Mouse (Mus musculus): ENCODE results near the gene Cadps2. TPM values are rescaled to one million over a fixed set of nuclear protein-coding genes. Genes with fewer than 3 reads are reported as not detected.

Gene Cadps2
- polyA plus RNA-seq, 1 experiment from 2014 or later: 1.1 TPM

GRCm38 (mm10) chr6:23489046-23489445, 350.2 kb downstream of the Cadps2 start:
- no peak for DNase-seq (ENCODE audit: low spot score)
- H3K9me3 ChIP-seq (replicated peaks): no peaks in the 10 kb centered on the region
- H3K27me3 ChIP-seq (ENCODE audit: low read depth, poor library complexity, severe bottlenecking): no peaks in the 10 kb centered on the region
- 90% methylated on average over 2 of the region's 2 CpGs for WGBS
- no peaks in the 10 kb centered on the region for H3K4me1 ChIP-seq
- no peak overlapping the region for H3K4me3 ChIP-seq
- no peak overlapping the region for H3K27ac ChIP-seq (replicated peaks)
- H3K36me3 ChIP-seq: no peaks in the 10 kb centered on the region

- Histone ChIP-seq H3K9me3 (replicated peaks) (no peaks in the 10 kb centered on the region), H3K36me3 (no peaks in the 10 kb centered on the region), H3K4me1 (no peaks in the 10 kb centered on the region), H3K27me3 (ENCODE audit: low read depth, poor library complexity, severe bottlenecking) (no peaks in the 10 kb centered on the region), H3K4me3 (no peak overlapping the region), H3K27ac (replicated peaks) (no peak overlapping the region)
- DNase-seq (ENCODE audit: low spot score): peak; percentile 22
- WGBS: 65% methylated on average over 2 of the region's 2 CpGs
Observed at GRCm38 (mm10) chr6:23472686-23473085, 366.5 kb downstream of the Cadps2 start.

GRCm38 (mm10) chr6:23471830-23472229, 367.4 kb downstream of the Cadps2 start:
- H3K4me1 ChIP-seq: no peaks in the 10 kb centered on the region
- no peaks in the 10 kb centered on the region for H3K36me3 ChIP-seq
- DNase-seq (ENCODE audit: low spot score): no peak
- H3K9me3 ChIP-seq (replicated peaks): no peaks in the 10 kb centered on the region
- no peaks in the 10 kb centered on the region for H3K27me3 ChIP-seq (ENCODE audit: low read depth, poor library complexity, severe bottlenecking)
- no peak overlapping the region for H3K4me3 ChIP-seq
- H3K27ac ChIP-seq (replicated peaks): no peak overlapping the region
- 79% methylated on average over 2 of the region's 2 CpGs for WGBS

GRCm38 (mm10) chr6:23467885-23468284, 371.3 kb downstream of the Cadps2 start:
- WGBS: 91% methylated on average over 4 of the region's 4 CpGs
- no peak for DNase-seq (ENCODE audit: low spot score)

GRCm38 (mm10) chr6:23462600-23463280, 376.5 kb downstream of the Cadps2 start:
- Histone ChIP-seq H3K36me3 (no peaks in the 10 kb centered on the region), H3K4me1 (no peaks in the 10 kb centered on the region), H3K4me3 (no peak overlapping the region), H3K27me3 (ENCODE audit: low read depth, poor library complexity, severe bottlenecking) (peaks cover 10% of the 10 kb centered on the region; the same call in 1 of the 2 replicates), H3K9me3 (replicated peaks) (no peaks in the 10 kb centered on the region), H3K27ac (replicated peaks) (no peak overlapping the region)
- 22% methylated on average over 8 of the region's 8 CpGs for WGBS
- peak; percentile 22 for DNase-seq (ENCODE audit: low spot score)

More at GRCm38 (mm10) chr6:23467885-23468284, 371.3 kb downstream of the Cadps2 start:
- H3K4me1 ChIP-seq: no peaks in the 10 kb centered on the region
- H3K27me3 ChIP-seq (ENCODE audit: low read depth, poor library complexity, severe bottlenecking): no peaks in the 10 kb centered on the region
- H3K36me3 ChIP-seq: no peaks in the 10 kb centered on the region
- no peak overlapping the region for H3K4me3 ChIP-seq
- no peak overlapping the region for H3K27ac ChIP-seq (replicated peaks)
- no peaks in the 10 kb centered on the region for H3K9me3 ChIP-seq (replicated peaks)

- no peak overlapping the region for H3K4me3 ChIP-seq
- DNase-seq (ENCODE audit: low spot score): peak; percentile 79
- H3K4me1 ChIP-seq: no peaks in the 10 kb centered on the region
- WGBS: 2% methylated on average over 5 of the region's 5 CpGs
- H3K27me3 ChIP-seq (ENCODE audit: low read depth, poor library complexity, severe bottlenecking): peaks cover 10% of the 10 kb centered on the region; the same call in 1 of the 2 replicates
- no peaks in the 10 kb centered on the region for H3K36me3 ChIP-seq
- no peak overlapping the region for H3K27ac ChIP-seq (replicated peaks)
- no peaks in the 10 kb centered on the region for H3K9me3 ChIP-seq (replicated peaks)
Observed at GRCm38 (mm10) chr6:23457748-23458147, 381.5 kb downstream of the Cadps2 start.

- no peak overlapping the region for H3K27ac ChIP-seq (replicated peaks)
- H3K9me3 ChIP-seq (replicated peaks): no peaks in the 10 kb centered on the region
- WGBS: 65% methylated on average over 5 of the region's 5 CpGs
- peaks cover 10% of the 10 kb centered on the region; the same call in 1 of the 2 replicates for H3K27me3 ChIP-seq (ENCODE audit: low read depth, poor library complexity, severe bottlenecking)
- H3K4me3 ChIP-seq: no peak overlapping the region
- H3K4me1 ChIP-seq: peaks cover 7% of the 10 kb centered on the region
- no peak for DNase-seq (ENCODE audit: low spot score)
- H3K36me3 ChIP-seq: no peaks in the 10 kb centered on the region
Observed at GRCm38 (mm10) chr6:23453907-23454306, 385.3 kb downstream of the Cadps2 start.

GRCm38 (mm10) chr6:23439897-23440296, 399.3 kb downstream of the Cadps2 start:
- 86% methylated on average over 3 of the region's 3 CpGs for WGBS
- DNase-seq (ENCODE audit: low spot score): no peak
- Histone ChIP-seq H3K27ac (replicated peaks) (no peak overlapping the region), H3K27me3 (ENCODE audit: low read depth, poor library complexity, severe bottlenecking) (no peaks in the 10 kb centered on the region), H3K4me3 (no peak overlapping the region), H3K36me3 (no peaks in the 10 kb centered on the region), H3K9me3 (replicated peaks) (no peaks in the 10 kb centered on the region), H3K4me1 (no peaks in the 10 kb centered on the region)

- peaks cover 32% of the 10 kb centered on the region for H3K27me3 ChIP-seq (ENCODE audit: low read depth, poor library complexity, severe bottlenecking)
- H3K4me1 ChIP-seq: peaks cover 18% of the 10 kb centered on the region
- no peak for DNase-seq (ENCODE audit: low spot score)
- H3K9me3 ChIP-seq (replicated peaks): no peaks in the 10 kb centered on the region
- 6% methylated on average over 12 of the region's 12 CpGs for WGBS
- H3K4me3 ChIP-seq: peak overlapping the region; percentile 23; the same call in 1 of the 2 replicates
- H3K27ac ChIP-seq (replicated peaks): no peak overlapping the region
- no peaks in the 10 kb centered on the region for H3K36me3 ChIP-seq
Observed at GRCm38 (mm10) chr6:23410256-23411049, 428.8 kb downstream of the Cadps2 start.

GRCm38 (mm10) chr6:23394131-23394530, 445.1 kb downstream of the Cadps2 start:
- DNase-seq (ENCODE audit: low spot score): no peak
- peaks cover 60% of the 10 kb centered on the region for H3K27me3 ChIP-seq (ENCODE audit: low read depth, poor library complexity, severe bottlenecking)
- no peaks in the 10 kb centered on the region for H3K9me3 ChIP-seq (replicated peaks)
- no peaks in the 10 kb centered on the region for H3K4me1 ChIP-seq
- 89% methylated on average over 2 of the region's 2 CpGs for WGBS
- no peaks in the 10 kb centered on the region for H3K36me3 ChIP-seq
- H3K4me3 ChIP-seq: no peak overlapping the region
- H3K27ac ChIP-seq (replicated peaks): no peak overlapping the region

- 0 out of 2 replicates have a peak, but pooled peaks cover 3% of the 10 kb centered on the region for H3K4me1 ChIP-seq
- H3K27ac ChIP-seq (replicated peaks): no peak overlapping the region
- no peaks in the 10 kb centered on the region for H3K9me3 ChIP-seq (replicated peaks)
- peaks cover 74% of the 10 kb centered on the region for H3K27me3 ChIP-seq (ENCODE audit: low read depth, poor library complexity, severe bottlenecking)
- WGBS: 87% methylated on average over 4 of the region's 4 CpGs
- no peaks in the 10 kb centered on the region for H3K36me3 ChIP-seq
- no peak overlapping the region for H3K4me3 ChIP-seq
- no peak for DNase-seq (ENCODE audit: low spot score)
Observed at GRCm38 (mm10) chr6:23392711-23393110, 446.5 kb downstream of the Cadps2 start.

- no peaks in the 10 kb centered on the region for H3K9me3 ChIP-seq (replicated peaks)
- DNase-seq (ENCODE audit: low spot score): no peak
- no peak overlapping the region for H3K4me3 ChIP-seq
- WGBS: 14% methylated on average over 5 of the region's 5 CpGs
- H3K36me3 ChIP-seq: no peaks in the 10 kb centered on the region
- H3K4me1 ChIP-seq: peaks cover 29% of the 10 kb centered on the region
- peaks cover 85% of the 10 kb centered on the region for H3K27me3 ChIP-seq (ENCODE audit: low read depth, poor library complexity, severe bottlenecking)
- H3K27ac ChIP-seq (replicated peaks): no peak overlapping the region
Observed at GRCm38 (mm10) chr6:23386711-23387110, 452.5 kb downstream of the Cadps2 start.

- H3K27me3 ChIP-seq (ENCODE audit: low read depth, poor library complexity, severe bottlenecking): peaks cover 61% of the 10 kb centered on the region
- peaks cover 26% of the 10 kb centered on the region for H3K4me1 ChIP-seq
- no peak overlapping the region; the same call in 1 of the 2 replicates for H3K27ac ChIP-seq (replicated peaks)
- 17% methylated on average over 1 of the region's 1 CpGs for WGBS
- DNase-seq (ENCODE audit: low spot score): no peak
- no peaks in the 10 kb centered on the region for H3K36me3 ChIP-seq
- H3K4me3 ChIP-seq: 0 out of 2 replicates have a peak overlapping the region, but pooled peaks have one; percentile 23
- no peaks in the 10 kb centered on the region for H3K9me3 ChIP-seq (replicated peaks)
Observed at GRCm38 (mm10) chr6:23383004-23383347, 456.2 kb downstream of the Cadps2 start.

All from midbrain, embryonic 10.5 days (tissue).